Mouse (Mus musculus) intestine, embryonic 14.5 days (tissue): Measurements from ENCODE around the gene Dennd4a. TPM values are rescaled to one million over a fixed set of nuclear protein-coding genes. Genes with fewer than 3 reads are reported as not detected.

Source experiments
- ATAC-seq: fragments of 200-750 bp; cut with Nextera tagmentation; replicated peaks from 2 replicates; pipeline ENCODE4 v1.8.0; 2017; ENCODE audit warnings: low read depth, moderate number of reproducible peaks, moderate TSS enrichment, moderate library complexity; ENCODE audit not compliant: low FRiP score, low TSS enrichment
- DNase-seq: peaks from one replicate; pipeline ENCODE4 v3.0.0-alpha.2; 2018; ENCODE audit warnings: low spot score
- H3K27ac ChIP-seq: fragments of 300-500 bp; sonication (generic); 2 replicates; pipeline ENCODE4 v1.5.1; 2014; ENCODE audit warnings: low read depth, mild to moderate bottlenecking, control low read depth
- H3K27me3 ChIP-seq: fragments of 300-500 bp; sonication (generic); replicated peaks from 2 replicates; pipeline ENCODE4 v1.6.1; 2014; ENCODE audit warnings: low read length, control low read depth; ENCODE audit not compliant: control insufficient read depth, insufficient read depth
- H3K36me3 ChIP-seq: fragments of 300-500 bp; sonication (generic); 2 replicates; pipeline ENCODE4 v1.6.1; 2014; ENCODE audit warnings: low read length, control low read depth; ENCODE audit not compliant: control insufficient read depth, insufficient read depth
- H3K4me1 ChIP-seq: fragments of 300-500 bp; sonication (generic); replicated peaks from 2 replicates; pipeline ENCODE4 v1.6.1; 2014; ENCODE audit warnings: low read length, control low read depth, mixed read lengths; ENCODE audit not compliant: control insufficient read depth, insufficient read depth
- H3K4me2 ChIP-seq: fragments of 300-500 bp; sonication (generic); 2 replicates; pipeline ENCODE4 v1.6.1; 2014; ENCODE audit warnings: low read length
- H3K4me3 ChIP-seq: fragments of 300-500 bp; sonication (generic); 2 replicates; pipeline ENCODE4 v1.5.1; 2014; ENCODE audit warnings: low read depth, low read length, control low read depth, mixed read lengths
- H3K9ac ChIP-seq: fragments of 300-500 bp; sonication (generic); 2 replicates; pipeline ENCODE4 v1.6.1; 2014; ENCODE audit warnings: mild to moderate bottlenecking, low read length
- H3K9me3 ChIP-seq: fragments of 300-500 bp; sonication (generic); 2 replicates; pipeline ENCODE4 v1.6.1; 2016; ENCODE audit warnings: low read length, control low read depth; ENCODE audit not compliant: control insufficient read depth
- WGBS: fragments of 180-500 bp; shearing (Covaris S2); extraction: QIAGEN DNeasy Blood & Tissue Kit; methylation state at CpG from one replicate; pipeline ENCODE4 v1.1.7; 2014; 5-methylcytosine and 5-hydroxymethylcytosine counted together
- polyA plus RNA-seq: library from polyadenylated mRNA; unstranded; fragments of >200 nt; fragmentation: Nextera tagmentation; extraction: Ambion mirVana; gene quantifications from 2 replicates; pipeline ENCODE4 v1.2.1, GENCODE M21; 2014

Dennd4a gene
- polyA plus RNA-seq, 1 experiment from 2014 or later, result 6.4 TPM

DNA sequence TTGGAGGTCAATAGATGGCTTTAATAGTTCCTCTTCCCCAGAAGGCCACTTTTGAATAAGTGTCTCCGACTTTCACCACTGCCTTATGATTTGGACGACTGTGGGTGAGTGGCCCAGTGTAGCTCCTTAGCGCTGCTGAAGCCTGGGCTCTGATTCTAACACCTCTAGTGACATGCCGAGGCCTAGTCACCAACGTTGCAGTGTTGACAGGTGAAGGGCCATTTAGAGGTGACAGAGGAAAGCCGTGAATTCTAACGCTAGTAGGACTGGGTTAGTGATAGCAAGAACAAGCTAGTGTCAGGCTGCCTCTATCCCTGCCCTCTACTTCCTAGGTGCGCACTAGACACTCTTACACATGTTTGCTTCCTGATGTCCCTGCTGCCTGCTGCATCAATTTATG lies 37.9 kb upstream of the Dennd4a start:
- Histone ChIP-seq H3K4me3 (no peak overlapping the region), H3K27me3 (no peaks in the 10 kb centered on the region), H3K4me2 (no peak overlapping the region), H3K36me3 (no peaks in the 10 kb centered on the region), H3K9ac (no peak overlapping the region), H3K9me3 (no peaks in the 10 kb centered on the region), H3K27ac (no peak overlapping the region), H3K4me1 (no peaks in the 10 kb centered on the region; the same call in 1 of the 2 replicates)
- DNase-seq (no peak), ATAC-seq (no peak)
- WGBS, result 67% methylated on average over 8 of the region's 8 CpGs

DNA sequence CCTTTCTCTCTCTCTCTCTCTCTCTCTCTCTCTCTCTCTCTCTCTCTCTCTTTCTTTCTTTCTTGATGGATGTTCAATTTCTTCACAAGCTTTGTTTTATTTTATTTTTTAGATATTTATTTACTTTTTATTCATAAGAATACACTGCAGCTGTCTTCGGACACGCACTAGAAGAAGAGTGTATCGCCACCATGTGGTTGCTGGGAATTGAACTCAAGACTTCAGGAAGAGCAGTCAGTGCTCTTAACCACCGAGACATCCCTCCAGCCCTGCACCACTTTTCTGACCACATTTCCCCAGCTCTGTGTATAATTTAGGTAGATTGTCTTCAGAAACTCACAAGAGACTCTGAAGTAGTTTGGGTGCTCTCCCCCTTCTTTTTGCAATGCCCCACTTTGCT lies 37.2 kb upstream of the Dennd4a start:
- Histone ChIP-seq H3K9me3 (no peaks in the 10 kb centered on the region), H3K27ac (no peak overlapping the region), H3K27me3 (no peaks in the 10 kb centered on the region), H3K9ac (no peak overlapping the region), H3K4me2 (no peak overlapping the region), H3K4me3 (no peak overlapping the region), H3K4me1 (no peaks in the 10 kb centered on the region; the same call in 1 of the 2 replicates), H3K36me3 (no peaks in the 10 kb centered on the region)
- ATAC-seq (no peak), DNase-seq (no peak)
- WGBS, result 53% methylated on average over 4 of the region's 4 CpGs

DNA sequence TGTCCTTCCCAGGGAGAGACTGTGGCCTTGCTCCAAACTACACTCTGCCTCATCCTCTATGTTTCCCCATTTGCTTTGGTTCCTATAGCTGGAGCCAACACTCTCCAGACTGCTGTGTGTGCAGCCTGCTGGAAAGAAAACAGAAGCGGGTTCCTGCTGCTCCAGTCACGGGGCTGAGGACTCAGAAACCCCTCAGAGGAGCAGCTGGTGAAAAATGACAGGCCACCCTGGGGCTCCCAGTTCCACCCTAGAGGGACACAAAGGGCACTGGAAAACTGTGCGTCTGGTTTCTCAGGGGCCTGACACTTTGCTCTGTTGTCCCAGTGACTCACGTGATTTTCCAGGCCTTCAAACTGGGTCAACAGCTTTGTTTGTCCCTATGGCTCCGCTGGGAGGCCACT lies 36.7 kb upstream of the Dennd4a start:
- Histone ChIP-seq H3K27me3 (no peaks in the 10 kb centered on the region), H3K36me3 (no peaks in the 10 kb centered on the region), H3K27ac (peak overlapping the region; percentile 34), H3K9me3 (no peaks in the 10 kb centered on the region), H3K9ac (no peak overlapping the region), H3K4me1 (no peaks in the 10 kb centered on the region; the same call in 1 of the 2 replicates), H3K4me3 (no peak overlapping the region), H3K4me2 (no peak overlapping the region)
- ATAC-seq (no peak), DNase-seq (no peak)
- 25% methylated on average over 5 of the region's 5 CpGs for WGBS

DNA sequence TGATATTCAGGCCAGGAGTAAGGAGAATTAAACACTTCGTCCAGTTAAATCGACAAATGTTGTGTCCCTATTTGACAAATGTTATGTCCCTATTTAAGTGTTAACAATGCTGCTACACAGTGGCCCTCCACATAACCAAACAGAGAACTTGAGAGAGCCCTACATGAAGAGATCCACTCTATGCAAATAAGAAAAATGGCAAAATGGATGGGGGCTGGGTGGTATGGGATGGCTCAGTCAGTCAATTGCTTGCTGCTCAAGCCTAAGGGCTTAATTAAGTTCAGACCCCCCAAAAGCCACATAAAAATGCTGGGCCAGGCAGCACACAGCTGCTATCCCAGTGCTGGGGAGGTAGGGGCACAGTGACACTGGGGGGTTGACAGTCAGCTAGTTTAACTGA lies 36.3 kb upstream of the Dennd4a start:
- no peaks in the 10 kb centered on the region for H3K27me3 ChIP-seq
- no peak overlapping the region for H3K4me3 ChIP-seq
- DNase-seq (no peak), ATAC-seq (no peak)
- 65% methylated on average over 2 of the region's 2 CpGs for WGBS
- H3K4me1 ChIP-seq, result no peaks in the 10 kb centered on the region; the same call in 1 of the 2 replicates
- H3K4me2 ChIP-seq, result no peak overlapping the region
- peak overlapping the region; percentile 34; the same call in 1 of the 2 replicates for H3K27ac ChIP-seq
- no peak overlapping the region for H3K9ac ChIP-seq
- no peaks in the 10 kb centered on the region for H3K9me3 ChIP-seq
- H3K36me3 ChIP-seq, result no peaks in the 10 kb centered on the region

DNA sequence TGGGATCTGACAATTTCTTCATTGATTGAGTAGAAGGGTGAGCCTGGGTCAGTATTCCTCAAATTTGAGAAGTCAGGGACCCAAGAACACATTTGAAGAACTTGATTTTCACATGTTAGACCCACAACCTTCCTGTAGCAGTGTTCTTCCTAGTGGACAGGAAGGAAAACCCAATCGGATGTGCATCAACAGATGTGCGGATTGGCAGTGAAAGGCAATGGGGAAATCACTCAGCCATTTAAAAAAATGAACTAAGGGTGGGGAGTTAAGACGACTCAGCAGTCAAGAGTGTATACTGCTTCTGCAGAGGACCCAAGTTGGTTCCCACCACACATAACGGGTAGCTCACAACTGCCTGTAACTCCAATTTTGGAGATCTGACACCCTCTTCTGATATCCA lies 35.6 kb upstream of the Dennd4a start:
- DNase-seq (no peak), ATAC-seq (no peak)
- H3K4me2 ChIP-seq, result no peak overlapping the region
- H3K36me3 ChIP-seq, result no peaks in the 10 kb centered on the region
- no peak overlapping the region for H3K9ac ChIP-seq
- H3K9me3 ChIP-seq, result no peaks in the 10 kb centered on the region
- H3K27ac ChIP-seq, result no peak overlapping the region
- H3K4me1 ChIP-seq, result no peaks in the 10 kb centered on the region; the same call in 1 of the 2 replicates
- no peak overlapping the region for H3K4me3 ChIP-seq
- no peaks in the 10 kb centered on the region for H3K27me3 ChIP-seq
- 76% methylated on average over 4 of the region's 4 CpGs for WGBS

DNA sequence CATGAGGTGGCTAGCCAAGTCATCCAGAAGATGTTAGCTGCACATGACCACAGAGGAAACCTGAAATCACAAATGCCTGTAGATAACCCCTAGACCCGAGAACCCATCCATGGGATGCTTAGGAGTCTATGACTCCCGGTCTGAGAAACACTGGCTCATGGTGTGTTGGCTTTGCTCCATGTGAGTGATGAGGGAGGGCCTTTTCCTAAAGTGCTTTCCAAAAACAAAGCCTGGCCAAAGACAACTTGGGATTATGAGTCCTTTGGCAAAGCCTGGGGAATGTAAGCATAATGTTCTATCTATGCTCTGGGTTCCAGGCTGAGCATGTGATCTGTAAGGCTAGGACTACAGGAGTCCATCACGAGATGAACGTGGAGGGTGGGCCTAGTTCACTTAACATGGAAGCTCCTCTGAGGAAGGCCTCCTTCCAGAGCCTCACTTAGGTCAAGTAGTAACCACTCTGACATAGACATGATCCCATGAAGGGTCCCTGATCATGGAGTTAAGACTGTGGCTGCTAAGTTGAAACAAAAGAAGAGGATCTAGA lies 33.6 kb upstream of the Dennd4a start:
- DNase-seq (no peak), ATAC-seq (no peak)
- no peak overlapping the region for H3K4me2 ChIP-seq
- no peak overlapping the region for H3K27ac ChIP-seq
- H3K9me3 ChIP-seq, result no peaks in the 10 kb centered on the region
- H3K4me3 ChIP-seq, result no peak overlapping the region
- H3K36me3 ChIP-seq, result no peaks in the 10 kb centered on the region
- WGBS, result 85% methylated on average over 4 of the region's 4 CpGs
- no peaks in the 10 kb centered on the region for H3K27me3 ChIP-seq
- no peak overlapping the region for H3K9ac ChIP-seq
- no peaks in the 10 kb centered on the region; the same call in 1 of the 2 replicates for H3K4me1 ChIP-seq

DNA sequence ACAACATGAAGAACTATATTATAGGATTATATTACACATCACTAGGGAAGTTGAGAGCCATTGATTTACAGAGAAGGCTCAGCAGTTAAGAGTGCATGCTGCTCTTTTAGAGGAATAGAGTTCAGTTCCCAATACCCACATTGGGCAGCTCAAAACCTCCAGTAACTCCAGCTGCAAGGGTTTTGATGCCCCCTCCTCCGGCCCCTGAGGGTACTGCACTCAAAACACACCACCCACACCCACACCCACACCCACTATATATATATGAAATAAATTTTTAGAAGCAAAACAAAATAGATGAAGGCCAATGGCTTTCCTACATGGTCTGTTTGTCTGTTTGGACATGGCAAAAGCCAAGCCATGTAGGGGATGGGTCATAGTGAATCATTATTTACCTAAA lies 33.0 kb upstream of the Dennd4a start:
- Histone ChIP-seq H3K4me3 (no peak overlapping the region), H3K4me1 (no peaks in the 10 kb centered on the region; the same call in 1 of the 2 replicates), H3K9me3 (no peaks in the 10 kb centered on the region), H3K27me3 (no peaks in the 10 kb centered on the region), H3K36me3 (no peaks in the 10 kb centered on the region), H3K27ac (no peak overlapping the region), H3K4me2 (no peak overlapping the region), H3K9ac (no peak overlapping the region)
- no peak for ATAC-seq
- WGBS, result 76% methylated on average over 1 of the region's 1 CpGs
- no peak for DNase-seq

DNA sequence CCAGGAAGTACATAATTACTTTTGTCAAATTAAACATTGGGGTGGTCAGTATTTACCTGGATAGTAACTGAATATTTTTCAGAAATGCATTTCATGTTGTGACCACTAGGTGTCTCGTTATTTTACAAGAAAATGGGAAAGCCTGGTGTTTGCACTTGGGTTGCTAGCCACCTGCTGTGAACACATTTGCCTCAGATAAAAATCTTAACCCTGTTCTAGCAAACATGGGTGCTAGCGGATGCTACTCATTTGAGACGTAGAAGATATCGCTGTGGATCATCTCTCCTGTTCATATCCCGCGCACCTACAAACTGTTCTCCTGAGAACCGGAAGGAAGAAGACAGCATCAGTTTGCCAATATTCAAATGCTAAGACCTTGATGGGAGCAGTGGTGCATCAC lies 31.5 kb upstream of the Dennd4a start:
- H3K9ac ChIP-seq, result no peak overlapping the region
- H3K27me3 ChIP-seq, result no peaks in the 10 kb centered on the region
- ATAC-seq, result no peak
- H3K4me2 ChIP-seq, result no peak overlapping the region
- DNase-seq, result peak; percentile 53
- H3K36me3 ChIP-seq, result no peaks in the 10 kb centered on the region
- 36% methylated on average over 7 of the region's 7 CpGs for WGBS
- no peaks in the 10 kb centered on the region for H3K9me3 ChIP-seq
- no peak overlapping the region for H3K27ac ChIP-seq
- no peak overlapping the region for H3K4me3 ChIP-seq
- H3K4me1 ChIP-seq, result no peaks in the 10 kb centered on the region; the same call in 1 of the 2 replicates

DNA sequence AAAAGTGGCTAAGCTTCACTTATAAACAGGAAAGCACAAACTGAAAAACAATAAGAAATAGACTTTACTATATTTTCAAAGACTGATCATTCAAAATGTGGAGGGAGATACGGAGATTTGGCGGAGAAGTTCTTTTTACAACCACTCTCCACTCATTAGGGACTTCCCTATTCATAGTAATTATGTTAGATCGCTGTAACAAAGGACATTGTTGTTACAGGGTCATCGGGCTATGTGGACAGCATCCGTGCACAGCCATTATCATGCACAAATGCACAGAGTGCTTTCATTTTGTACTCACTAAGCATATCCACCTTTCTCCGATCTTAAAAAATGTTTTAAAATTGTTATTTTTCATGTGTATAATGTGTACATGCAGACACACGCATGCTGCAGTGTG lies 27.6 kb upstream of the Dennd4a start:
- no peak for ATAC-seq
- no peak overlapping the region for H3K27ac ChIP-seq
- no peak overlapping the region for H3K4me3 ChIP-seq
- no peaks in the 10 kb centered on the region for H3K9me3 ChIP-seq
- H3K9ac ChIP-seq, result no peak overlapping the region
- WGBS, result 82% methylated on average over 7 of the region's 7 CpGs
- no peak overlapping the region for H3K4me2 ChIP-seq
- H3K4me1 ChIP-seq, result no peaks in the 10 kb centered on the region
- no peak for DNase-seq
- H3K27me3 ChIP-seq, result no peaks in the 10 kb centered on the region
- no peaks in the 10 kb centered on the region for H3K36me3 ChIP-seq
